Mouse (Mus musculus) liver, embryonic 14.5 days (tissue): ENCODE results near the gene Zfp553. TPM values are rescaled to one million over a fixed set of nuclear protein-coding genes. Genes with fewer than 3 reads are reported as not detected.

ENCODE experiments used
- ATAC-seq: fragments of 200-750 bp; cut with Nextera tagmentation; 2 replicates; pipeline ENCODE4 v1.8.0; 2017; ENCODE audit warnings: moderate number of reproducible peaks, mild to moderate bottlenecking, moderate library complexity; ENCODE audit not compliant: insufficient read depth
- DNase-seq, 3 experiments: peaks; one replicate each; pipeline ENCODE4 v3.0.0-alpha.2; 2012 to 2013; ENCODE audit warnings: low read depth in 3 of 3, low spot score in 3 of 3
- H3K27ac ChIP-seq: fragments of 300-500 bp; sonication (generic); 2 replicates; pipeline ENCODE4 v1.5.1; 2014; ENCODE audit warnings: moderate library complexity, mild to moderate bottlenecking, control low read depth, inconsistent platforms
- H3K27me3 ChIP-seq: fragments of 300-500 bp; sonication (generic); 2 replicates; pipeline ENCODE4 v1.6.1; 2014; ENCODE audit warnings: mild to moderate bottlenecking, low read length, moderate library complexity; ENCODE audit not compliant: control insufficient read depth, insufficient read depth
- H3K36me3 ChIP-seq: fragments of 300-500 bp; sonication (generic); replicated peaks from 2 replicates; pipeline ENCODE4 v1.6.1; 2014; ENCODE audit warnings: low read depth; ENCODE audit not compliant: control insufficient read depth, insufficient read depth
- H3K4me1 ChIP-seq, 2 experiments: fragments of 200-500 bp in 1 of 2; fragments of 300-500 bp in 1 of 2; sonication (generic) in 1 of 2; replicated peaks; 2 replicates each; pipeline ENCODE4 v1.6.1; 2012 to 2014; ENCODE audit warnings: antibody characterized with exemption in 1 of 2, inconsistent platforms in 1 of 2, low read length in 1 of 2; ENCODE audit not compliant: control insufficient read depth in 2 of 2, insufficient read depth in 2 of 2
- H3K4me2 ChIP-seq: fragments of 300-500 bp; sonication (generic); 2 replicates; pipeline ENCODE4 v1.6.1; 2014; ENCODE audit warnings: low read depth, mild to moderate bottlenecking, control low read depth, moderate library complexity
- H3K4me3 ChIP-seq, 2 experiments: fragments of 200-500 bp in 1 of 2; fragments of 300-500 bp in 1 of 2; sonication (generic) in 1 of 2; 2 replicates each; pipeline ENCODE4 v1.5.1; 2012 to 2014; ENCODE audit warnings: low read depth in 2 of 2, low read length in 2 of 2, mild to moderate bottlenecking in 2 of 2, control low read depth in 1 of 2, inconsistent platforms in 1 of 2, moderate library complexity in 1 of 2; ENCODE audit not compliant: insufficient read depth in 1 of 2
- H3K9ac ChIP-seq: fragments of 300-500 bp; sonication (generic); replicated peaks from 2 replicates; pipeline ENCODE4 v1.6.1; 2014; ENCODE audit warnings: mild to moderate bottlenecking, control low read depth, moderate library complexity
- H3K9me3 ChIP-seq: fragments of 300-500 bp; sonication (generic); 2 replicates; pipeline ENCODE4 v1.6.1; 2016; ENCODE audit warnings: low read length, mixed read lengths; ENCODE audit not compliant: control insufficient read depth
- CTCF ChIP-seq: IDR thresholded peaks from 2 replicates; pipeline ENCODE4 v1.5.1; 2016; ENCODE audit warnings: antibody characterized with exemption, low read depth, control low read depth
- EP300 ChIP-seq: IDR thresholded peaks from 2 replicates; pipeline ENCODE4 v1.6.1; 2016; ENCODE audit warnings: antibody characterized with exemption, low read depth
- WGBS: fragments of 180-500 bp; shearing (Covaris S2); extraction: QIAGEN DNeasy Blood & Tissue Kit; methylation state at CpG from one replicate; pipeline ENCODE4 v1.1.7; 2014; ENCODE audit not compliant: insufficient replicate concordance; 5-methylcytosine and 5-hydroxymethylcytosine counted together
- polyA plus RNA-seq, 2 experiments: library from polyadenylated mRNA; depleted of rRNA in 1 of 2; stranded (reverse) in 1 of 2; unstranded in 1 of 2; fragments of >200 nt; fragmentation: Nextera tagmentation in 1 of 2; extraction: Ambion mirVana in 1 of 2; gene quantifications; 2 replicates each; pipeline versions ENCODE4 v1.2.1 to v1.2.3; 2012 to 2014

The Zfp553 gene
- polyA plus RNA-seq, 2 experiments, result 2.4 to 3.4 TPM

- DNase-seq (no peak), ATAC-seq (no peak)
- no peak overlapping the region for H3K27ac ChIP-seq
- no peak overlapping the region for H3K4me3 ChIP-seq
- no peaks in the 10 kb centered on the region for H3K9me3 ChIP-seq
- H3K36me3 ChIP-seq, result no peaks in the 10 kb centered on the region
- TF ChIP-seq EP300 (no peak), CTCF (no peak)
- peaks cover 24 to 41% of the 10 kb centered on the region in 2 experiments for H3K4me1 ChIP-seq
- H3K9ac ChIP-seq, result no peak overlapping the region
- WGBS, result 72% methylated on average over 21 of the region's 21 CpGs
- no peaks in the 10 kb centered on the region for H3K27me3 ChIP-seq
- no peak overlapping the region for H3K4me2 ChIP-seq
Observed at GRCm38 (mm10) chr7:127214521-127214920, 18.3 kb upstream of the Zfp553 start.

- WGBS, result 28% methylated on average over 33 of the region's 33 CpGs
- no peaks in the 10 kb centered on the region for H3K36me3 ChIP-seq
- H3K4me1 ChIP-seq, result peaks cover 22 to 36% of the 10 kb centered on the region in 2 experiments
- H3K27ac ChIP-seq, result no peak overlapping the region
- DNase-seq (peak in 2 of 3 experiments; percentile 55 to 67), ATAC-seq (peak; percentile 34; the same call in 1 of the 2 replicates)
- no peak overlapping the region for H3K9ac ChIP-seq
- H3K4me3 ChIP-seq, result peak overlapping the region; percentile 7 to 27; a peak in 2 of 4 replicates
- H3K9me3 ChIP-seq, result no peaks in the 10 kb centered on the region
- H3K4me2 ChIP-seq, result peak overlapping the region; percentile 41
- H3K27me3 ChIP-seq, result no peaks in the 10 kb centered on the region
- no peak for TF ChIP-seq EP300
- peak; percentile 96 for TF ChIP-seq CTCF
Observed at GRCm38 (mm10) chr7:127214981-127215871, 17.6 kb upstream of the Zfp553 start.

- Histone ChIP-seq H3K4me3 (no peak overlapping the region), H3K4me1 (peaks cover 22 to 36% of the 10 kb centered on the region in 2 experiments), H3K36me3 (no peaks in the 10 kb centered on the region), H3K9me3 (no peaks in the 10 kb centered on the region), H3K9ac (no peak overlapping the region), H3K27me3 (no peaks in the 10 kb centered on the region), H3K27ac (no peak overlapping the region), H3K4me2 (no peak overlapping the region)
- TF ChIP-seq CTCF, result no peak
- no peak for TF ChIP-seq EP300
- WGBS, result 76% methylated on average over 5 of the region's 5 CpGs
- ATAC-seq (no peak), DNase-seq (no peak)
Observed at GRCm38 (mm10) chr7:127216307-127216706, 16.6 kb upstream of the Zfp553 start.

- Histone ChIP-seq H3K27me3 (no peaks in the 10 kb centered on the region), H3K36me3 (no peaks in the 10 kb centered on the region), H3K4me1 (peaks cover 23 to 36% of the 10 kb centered on the region in 2 experiments), H3K27ac (peak overlapping the region; percentile 91), H3K9ac (peak overlapping the region; percentile 0), H3K4me2 (peak overlapping the region; percentile 49), H3K4me3 (peak overlapping the region; percentile 2 to 12; a peak in 3 of 4 replicates), H3K9me3 (no peaks in the 10 kb centered on the region)
- WGBS, result 64% methylated on average over 6 of the region's 6 CpGs
- TF ChIP-seq CTCF, result no peak
- no peak for TF ChIP-seq EP300
- DNase-seq (no peak), ATAC-seq (no peak)
Observed at GRCm38 (mm10) chr7:127217475-127217874, 15.4 kb upstream of the Zfp553 start.
